Mouse (Mus musculus) brain, embryonic 14.5 days (tissue): ENCODE measurements around the gene Ldb1.

Source experiments
- CTCF ChIP-seq: fragments of 200-500 bp; IDR thresholded peaks from 2 replicates; pipeline ENCODE4 v1.5.1; 2012; ENCODE audit warnings: inconsistent platforms, mild to moderate bottlenecking, moderate library complexity, borderline replicate concordance; ENCODE audit not compliant: insufficient read depth, insufficient read length; ENCODE audit errors: extremely low read depth
- POLR2A ChIP-seq: fragments of 200-500 bp; IDR thresholded peaks from 2 replicates; pipeline ENCODE4 v1.6.1; 2012; ENCODE audit warnings: mild to moderate bottlenecking, inconsistent platforms, borderline replicate concordance; ENCODE audit not compliant: poor library complexity, insufficient read depth, insufficient read length, severe bottlenecking; ENCODE audit errors: extremely low read depth

- TF ChIP-seq CTCF (peak; percentile 26; the same call in 1 of the 2 replicates), POLR2A (no peak)
Observed at GRCm38 (mm10) chr19:46056947-46057607, 12.1 kb upstream of the Ldb1 start.
